Mouse (Mus musculus) hindbrain, embryonic 13.5 days (tissue): ENCODE measurements around the gene Pkp3. TPM values are rescaled to one million over a fixed set of nuclear protein-coding genes. Genes with fewer than 3 reads are reported as not detected.

Experiments
- polyA plus RNA-seq: library from polyadenylated mRNA; unstranded; fragments of >200 nt; fragmentation: Nextera tagmentation; extraction: Ambion mirVana; gene quantifications from 2 replicates; pipeline ENCODE4 v1.2.1, GENCODE M21; 2015

Pkp3 gene
- polyA plus RNA-seq, 1 experiment from 2014 or later: 0.27 TPM

Other genes with a start within 250 kb of the Pkp3 start
- gene Urah, start 243.2 kb upstream of the Pkp3 start, polyA plus RNA-seq: not detected in 2 replicates
- gene Scgb1c1, start 232.7 kb upstream of the Pkp3 start, polyA plus RNA-seq: not detected in 2 replicates
- gene Odf3, start 230.4 kb upstream of the Pkp3 start, polyA plus RNA-seq: not detected in 2 replicates
- 0.84 TPM in 1 of 2 replicates, not detected in the other for gene Gm45785, start 221.9 kb upstream of the Pkp3 start, polyA plus RNA-seq
- gene Ric8a, start 221.3 kb upstream of the Pkp3 start, polyA plus RNA-seq: 96.7 and 98.5 TPM in 2 replicates
- gene Bet1l, start 220.6 kb upstream of the Pkp3 start, polyA plus RNA-seq: 43.3 and 44.0 TPM in 2 replicates
- gene Psmd13, start 196.2 kb upstream of the Pkp3 start, polyA plus RNA-seq: 278 and 284 TPM in 2 replicates
- gene Sirt3, start 195.9 kb upstream of the Pkp3 start, polyA plus RNA-seq: 41.6 and 45.3 TPM in 2 replicates
- gene Cox8b, start 177.8 kb upstream of the Pkp3 start, polyA plus RNA-seq: 0.69 TPM in 1 of 2 replicates, not detected in the other
- 0.09 and 0.12 TPM in 2 replicates for gene Nlrp6, start 157.3 kb upstream of the Pkp3 start, polyA plus RNA-seq
- gene Pgghg, start 136.8 kb upstream of the Pkp3 start, polyA plus RNA-seq: 8.8 and 10.4 TPM in 2 replicates
- 0.36 and 1.7 TPM in 2 replicates for gene Ifitm5, start 127.9 kb upstream of the Pkp3 start, polyA plus RNA-seq
- not detected in 2 replicates for gene Gm45717, start 122.3 kb upstream of the Pkp3 start, polyA plus RNA-seq
- gene Ifitm2, start 122.2 kb upstream of the Pkp3 start, polyA plus RNA-seq: 211 and 226 TPM in 2 replicates
- 13.4 and 13.6 TPM in 2 replicates for gene Ifitm1, start 111.0 kb upstream of the Pkp3 start, polyA plus RNA-seq
- 29.0 and 29.1 TPM in 2 replicates for gene Ifitm3, start 67.4 kb upstream of the Pkp3 start, polyA plus RNA-seq
- 0.53 TPM in 2 replicates for gene Ifitm6, start 60.3 kb upstream of the Pkp3 start, polyA plus RNA-seq
- gene Gm17387, start 49.1 kb upstream of the Pkp3 start, polyA plus RNA-seq: not detected in 2 replicates
- 44.8 and 47.2 TPM in 2 replicates for gene B4galnt4, start 17.1 kb upstream of the Pkp3 start, polyA plus RNA-seq
- 1.7 and 2.9 TPM in 2 replicates for gene Sigirr, start 22.4 kb downstream of the Pkp3 start, polyA plus RNA-seq
- 0.09 TPM in 1 of 2 replicates, not detected in the other for gene Ano9, start 39.6 kb downstream of the Pkp3 start, polyA plus RNA-seq
- 79.8 and 83.6 TPM in 2 replicates for gene Ptdss2, start 44.2 kb downstream of the Pkp3 start, polyA plus RNA-seq
- 51.1 and 53.5 TPM in 2 replicates for gene Rnh1, start 94.6 kb downstream of the Pkp3 start, polyA plus RNA-seq
- 109 and 118 TPM in 2 replicates for gene Hras, start 115.8 kb downstream of the Pkp3 start, polyA plus RNA-seq
- gene Lrrc56, start 115.9 kb downstream of the Pkp3 start, polyA plus RNA-seq: 10.3 and 11.2 TPM in 2 replicates
- 1.2 and 1.8 TPM in 2 replicates for gene Lmntd2, start 135.9 kb downstream of the Pkp3 start, polyA plus RNA-seq
- 27.4 and 32.9 TPM in 2 replicates for gene Rassf7, start 137.6 kb downstream of the Pkp3 start, polyA plus RNA-seq
- 77.1 and 78.9 TPM in 2 replicates for gene Phrf1, start 150.6 kb downstream of the Pkp3 start, polyA plus RNA-seq
- 1.2 and 1.3 TPM in 2 replicates for gene Irf7, start 188.3 kb downstream of the Pkp3 start, polyA plus RNA-seq
- not detected in 2 replicates for gene Cdhr5, start 198.6 kb downstream of the Pkp3 start, polyA plus RNA-seq
- gene Sct, start 200.9 kb downstream of the Pkp3 start, polyA plus RNA-seq: 1.5 and 3.2 TPM in 2 replicates
- gene Drd4, start 213.8 kb downstream of the Pkp3 start, polyA plus RNA-seq: 0.68 and 0.70 TPM in 2 replicates
- gene Deaf1, start 249.5 kb downstream of the Pkp3 start, polyA plus RNA-seq: 138 and 157 TPM in 2 replicates
- gene Tmem80, start 249.5 kb downstream of the Pkp3 start, polyA plus RNA-seq: 67.7 and 74.7 TPM in 2 replicates